Mouse (Mus musculus) liver, embryonic 16.5 days (tissue): Measurements from ENCODE around the gene Tmem74b. TPM values are rescaled to one million over a fixed set of nuclear protein-coding genes. Genes with fewer than 3 reads are reported as not detected.
A peak's percentile ranks its signal among the peaks of the same experiment; 100 is the strongest.

Experiments used
- ATAC-seq: fragments of 200-750 bp; cut with Nextera tagmentation; 2 replicates; pipeline ENCODE4 v1.8.0; 2017; ENCODE audit warnings: low read depth, mild to moderate bottlenecking, moderate number of reproducible peaks, moderate library complexity
- H3K27ac ChIP-seq: fragments of 300-500 bp; sonication (generic); 2 replicates; pipeline ENCODE4 v1.5.1; 2014; ENCODE audit warnings: mild to moderate bottlenecking, low read length
- H3K27me3 ChIP-seq: fragments of 300-500 bp; sonication (generic); 2 replicates; pipeline ENCODE4 v1.6.1; 2014; ENCODE audit warnings: low read depth, low read length, mixed read lengths; ENCODE audit not compliant: control insufficient read depth, insufficient read depth
- H3K36me3 ChIP-seq: fragments of 300-500 bp; sonication (generic); 2 replicates; pipeline ENCODE4 v1.6.1; 2014; ENCODE audit warnings: mild to moderate bottlenecking; ENCODE audit not compliant: control insufficient read depth, insufficient read depth
- H3K4me1 ChIP-seq: fragments of 300-500 bp; sonication (generic); 2 replicates; pipeline ENCODE4 v1.6.1; 2014; ENCODE audit warnings: low read depth, low read length, mixed read lengths; ENCODE audit not compliant: control insufficient read depth
- H3K4me2 ChIP-seq: fragments of 300-500 bp; sonication (generic); 2 replicates; pipeline ENCODE4 v1.6.1; 2014; ENCODE audit warnings: low read depth, low read length, mixed read lengths
- H3K4me3 ChIP-seq: fragments of 300-500 bp; sonication (generic); 2 replicates; pipeline ENCODE4 v1.5.1; 2014; ENCODE audit warnings: low read depth, mild to moderate bottlenecking, low read length
- H3K9ac ChIP-seq: fragments of 300-500 bp; sonication (generic); 2 replicates; pipeline ENCODE4 v1.6.1; 2014; ENCODE audit warnings: low read depth, low read length
- H3K9me3 ChIP-seq: fragments of 300-500 bp; sonication (generic); replicated peaks from 2 replicates; pipeline ENCODE4 v1.6.1; 2016; ENCODE audit warnings: low read length; ENCODE audit not compliant: control insufficient read depth
- WGBS: fragments of 180-500 bp; shearing (Covaris S2); extraction: QIAGEN DNeasy Blood & Tissue Kit; methylation state at CpG from one replicate; pipeline ENCODE4 v1.1.7; 2014; ENCODE audit not compliant: insufficient replicate concordance; 5-methylcytosine and 5-hydroxymethylcytosine counted together
- polyA plus RNA-seq: library from polyadenylated mRNA; unstranded; fragments of >200 nt; fragmentation: Nextera tagmentation; extraction: Ambion mirVana; gene quantifications from 2 replicates; pipeline ENCODE4 v1.2.1, GENCODE M21; 2015

The Tmem74b gene
- polyA plus RNA-seq, 1 experiment from 2014 or later = not detected

DNA sequence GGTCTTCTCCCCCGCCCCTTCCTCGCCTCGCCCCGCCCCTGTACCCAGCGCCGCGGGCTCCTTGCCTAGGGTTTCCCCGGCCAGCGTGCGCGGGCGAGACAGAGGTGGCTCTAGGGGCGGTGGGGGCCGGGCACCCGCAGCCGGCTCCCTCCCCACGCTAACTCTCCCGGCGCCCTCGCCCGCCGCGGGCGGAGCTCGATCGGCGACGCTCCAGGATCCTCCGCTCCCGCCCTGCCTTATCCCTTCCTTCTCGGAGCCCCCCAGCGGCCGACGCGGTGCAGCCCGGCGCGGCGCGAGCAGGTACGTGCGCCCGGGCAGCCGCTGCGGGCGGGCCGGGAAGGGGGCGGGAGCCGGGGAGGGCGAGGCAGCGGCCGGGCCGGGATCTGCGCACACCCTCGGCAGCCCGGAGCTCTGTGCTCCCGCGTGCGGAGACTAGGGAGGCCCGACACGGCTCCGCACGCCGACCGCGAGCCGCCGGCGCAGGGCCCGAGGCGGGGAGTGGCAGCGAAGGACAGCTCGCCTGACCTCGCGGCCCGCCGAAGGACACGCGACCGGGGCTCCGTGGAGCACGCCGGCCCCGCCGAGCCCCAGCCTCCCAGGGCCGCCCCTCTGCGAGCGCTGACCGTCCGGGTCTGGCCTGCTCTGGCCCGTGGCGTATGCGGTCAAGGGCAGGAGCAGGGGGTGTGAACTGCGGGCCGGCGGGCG lies 490 bp downstream of the Tmem74b start:
- Histone ChIP-seq H3K4me3 (peak overlapping the region; percentile 48), H3K4me2 (peak overlapping the region; percentile 72), H3K9me3 (no peaks in the 10 kb centered on the region), H3K27me3 (peaks cover 47% of the 10 kb centered on the region), H3K9ac (no peak overlapping the region), H3K27ac (no peak overlapping the region), H3K36me3 (no peaks in the 10 kb centered on the region), H3K4me1 (no peaks in the 10 kb centered on the region; the same call in 1 of the 2 replicates)
- peak; percentile 49 for ATAC-seq
- under 1% methylated on average over 71 of the region's 97 CpGs for WGBS

DNA sequence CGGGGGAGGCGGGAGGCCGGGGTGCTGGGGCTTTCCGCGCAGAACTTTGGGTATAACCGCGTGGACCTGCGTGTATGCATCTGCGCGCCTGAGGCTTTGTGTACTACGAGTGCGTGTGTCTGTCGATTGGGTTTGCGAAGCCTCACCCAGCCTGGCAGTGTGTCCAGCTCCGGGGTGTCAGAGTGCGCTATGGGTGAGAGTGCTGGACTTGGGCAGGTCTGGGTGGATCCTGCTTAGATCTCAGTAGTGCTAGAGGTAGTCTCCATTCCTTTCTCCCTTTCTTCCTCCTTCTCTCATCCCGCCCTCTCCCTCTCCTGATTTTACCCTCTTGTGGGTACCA lies 1.0 kb downstream of the Tmem74b start:
- H3K4me3 ChIP-seq = peak overlapping the region; percentile 48
- H3K9ac ChIP-seq = no peak overlapping the region
- peaks cover 47% of the 10 kb centered on the region for H3K27me3 ChIP-seq
- H3K4me1 ChIP-seq = no peaks in the 10 kb centered on the region; the same call in 1 of the 2 replicates
- WGBS = 2% methylated on average over 16 of the region's 17 CpGs
- H3K9me3 ChIP-seq = no peaks in the 10 kb centered on the region
- no peaks in the 10 kb centered on the region for H3K36me3 ChIP-seq
- peak; percentile 32 for ATAC-seq
- H3K27ac ChIP-seq = no peak overlapping the region
- H3K4me2 ChIP-seq = peak overlapping the region; percentile 72

- Histone ChIP-seq H3K36me3 (peaks cover 10% of the 10 kb centered on the region; the same call in 1 of the 2 replicates), H3K9me3 (no peaks in the 10 kb centered on the region), H3K27me3 (no peaks in the 10 kb centered on the region), H3K9ac (no peak overlapping the region), H3K4me2 (no peak overlapping the region), H3K27ac (no peak overlapping the region), H3K4me3 (no peak overlapping the region), H3K4me1 (no peaks in the 10 kb centered on the region)
- no peak for ATAC-seq
- 28% methylated on average over 3 of the region's 3 CpGs for WGBS
Measured at GRCm38 (mm10) chr2:151712647-151713046, 10.8 kb downstream of the Tmem74b start.

GRCm38 (mm10) chr2:151715526-151715925 lies 13.7 kb downstream of the Tmem74b start:
- H3K4me1 ChIP-seq = no peaks in the 10 kb centered on the region
- H3K27me3 ChIP-seq = no peaks in the 10 kb centered on the region
- ATAC-seq = no peak
- 87% methylated on average over 4 of the region's 4 CpGs for WGBS
- peaks cover 34% of the 10 kb centered on the region for H3K36me3 ChIP-seq
- H3K9me3 ChIP-seq = no peaks in the 10 kb centered on the region
- no peak overlapping the region for H3K9ac ChIP-seq
- no peak overlapping the region for H3K4me3 ChIP-seq
- no peak overlapping the region for H3K27ac ChIP-seq
- no peak overlapping the region for H3K4me2 ChIP-seq

DNA sequence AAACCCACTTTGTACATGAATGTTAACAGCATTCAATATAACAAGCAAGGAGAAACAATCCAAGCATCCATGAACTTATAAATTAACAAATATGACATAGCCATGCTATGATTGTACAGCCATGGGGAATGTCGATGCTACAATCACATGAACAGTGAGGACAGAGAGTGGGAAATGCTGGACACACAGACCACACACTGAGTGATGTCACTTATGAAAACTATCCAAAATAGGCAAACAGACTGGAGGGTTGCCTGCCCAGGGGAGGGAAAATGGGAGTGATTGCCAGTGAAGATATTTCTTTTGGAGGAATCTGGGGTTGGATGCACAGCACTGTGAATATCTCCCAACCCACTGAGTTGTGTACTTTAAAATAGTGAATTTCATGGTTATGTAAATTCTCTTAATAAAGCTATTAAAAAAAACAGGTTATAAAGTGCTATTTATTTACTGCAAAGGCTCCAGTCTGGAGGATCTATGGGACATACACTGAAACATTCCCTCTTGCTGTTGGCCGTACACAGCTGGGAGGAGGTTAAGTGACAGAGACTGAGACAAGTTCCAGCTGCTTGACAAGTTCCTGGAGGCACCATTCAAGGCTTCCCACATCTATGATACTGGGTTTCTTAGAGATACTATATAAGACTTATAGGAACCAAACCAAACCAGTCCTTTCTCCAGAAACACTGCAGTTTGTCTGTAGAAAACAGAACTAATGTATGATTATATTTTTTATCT lies 14.7 kb downstream of the Tmem74b start:
- Histone ChIP-seq H3K4me2 (no peak overlapping the region), H3K27me3 (no peaks in the 10 kb centered on the region), H3K9ac (no peak overlapping the region), H3K4me3 (no peak overlapping the region), H3K9me3 (no peaks in the 10 kb centered on the region), H3K27ac (no peak overlapping the region), H3K4me1 (no peaks in the 10 kb centered on the region), H3K36me3 (peaks cover 37% of the 10 kb centered on the region)
- WGBS = 89% methylated on average over 2 of the region's 2 CpGs
- ATAC-seq = no peak

DNA sequence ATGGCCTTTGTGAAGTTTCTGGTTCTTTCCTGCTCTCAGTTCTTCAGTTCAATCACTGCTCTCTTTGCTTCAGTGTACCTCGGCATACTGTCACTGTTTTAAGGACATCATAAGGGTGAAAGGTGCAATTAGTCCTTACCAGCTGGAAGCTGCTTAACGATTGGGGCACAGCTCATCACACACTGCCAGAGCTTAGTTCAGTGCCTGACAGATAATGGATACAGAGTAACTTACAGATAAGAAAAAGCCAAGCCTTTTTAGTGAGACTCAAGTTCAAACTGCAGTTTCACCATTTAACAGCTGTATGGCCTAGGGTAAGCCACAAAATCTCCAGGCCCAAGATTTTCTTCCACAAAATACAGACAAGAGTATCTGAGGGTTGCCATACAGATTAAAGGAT lies 22.3 kb downstream of the Tmem74b start:
- Histone ChIP-seq H3K9ac (no peak overlapping the region), H3K9me3 (no peaks in the 10 kb centered on the region), H3K4me1 (peaks cover 7% of the 10 kb centered on the region), H3K4me3 (no peak overlapping the region), H3K36me3 (peaks cover 51% of the 10 kb centered on the region), H3K27me3 (no peaks in the 10 kb centered on the region), H3K27ac (no peak overlapping the region), H3K4me2 (no peak overlapping the region)
- WGBS = 48% methylated on average over 2 of the region's 2 CpGs
- ATAC-seq = peak; percentile 67

- Histone ChIP-seq H3K4me2 (no peak overlapping the region), H3K27ac (no peak overlapping the region), H3K27me3 (no peaks in the 10 kb centered on the region), H3K36me3 (peaks cover 43% of the 10 kb centered on the region), H3K9me3 (no peaks in the 10 kb centered on the region), H3K4me1 (peaks cover 20% of the 10 kb centered on the region), H3K4me3 (no peak overlapping the region), H3K9ac (no peak overlapping the region)
- no peak for ATAC-seq
- 75% methylated on average over 8 of the region's 8 CpGs for WGBS
Measured at GRCm38 (mm10) chr2:151733151-151733865, 31.5 kb downstream of the Tmem74b start.

- no peak for ATAC-seq
- WGBS = 86% methylated on average over 6 of the region's 6 CpGs
Measured at GRCm38 (mm10) chr2:151735422-151735821, 33.6 kb downstream of the Tmem74b start.

GRCm38 (mm10) chr2:151738460-151738859 lies 36.7 kb downstream of the Tmem74b start:
- ATAC-seq = no peak
- H3K36me3 ChIP-seq = peaks cover 18% of the 10 kb centered on the region
- peak overlapping the region; percentile 77 for H3K4me2 ChIP-seq
- 24% methylated on average over 4 of the region's 4 CpGs for WGBS
- H3K4me1 ChIP-seq = peaks cover 60% of the 10 kb centered on the region
- peak overlapping the region; percentile 86 for H3K9ac ChIP-seq
- peak overlapping the region; percentile 96 for H3K27ac ChIP-seq
- H3K9me3 ChIP-seq = no peaks in the 10 kb centered on the region
- peak overlapping the region; percentile 93 for H3K4me3 ChIP-seq
- H3K27me3 ChIP-seq = no peaks in the 10 kb centered on the region

More at GRCm38 (mm10) chr2:151735422-151735821, 33.6 kb downstream of the Tmem74b start:
- no peak overlapping the region for H3K4me2 ChIP-seq
- H3K9me3 ChIP-seq = no peaks in the 10 kb centered on the region
- no peak overlapping the region for H3K4me3 ChIP-seq
- H3K9ac ChIP-seq = no peak overlapping the region
- peaks cover 23% of the 10 kb centered on the region for H3K36me3 ChIP-seq
- H3K4me1 ChIP-seq = peaks cover 38% of the 10 kb centered on the region
- H3K27me3 ChIP-seq = no peaks in the 10 kb centered on the region
- no peak overlapping the region for H3K27ac ChIP-seq
